Mouse (Mus musculus): ENCODE measurements around the gene Slc30a4. TPM values are rescaled to one million over a fixed set of nuclear protein-coding genes. Genes with fewer than 3 reads are reported as not detected.

The Slc30a4 gene
- polyA plus RNA-seq, 1 experiment, result 5.5 TPM

GRCm38 (mm10) chr2:122659825-122660224 is 42.6 kb downstream of the Slc30a4 start:
- WGBS, result 74% methylated on average over 7 of the region's 7 CpGs
- Histone ChIP-seq H3K4me3 (replicated peaks; ENCODE audit: extremely low read depth, low read depth, low read length) (no peak overlapping the region), H3K4me1 (ENCODE audit: control insufficient read depth, insufficient read depth, low read length) (no peaks in the 10 kb centered on the region)
- DNase-seq, result no peak
- TF ChIP-seq POLR2A (IDR thresholded peaks at IDR 0.05; ENCODE audit: borderline replicate concordance, extremely low read depth, low read depth, low read length), result no peak
- no peak for TF ChIP-seq CTCF (IDR thresholded peaks at IDR 0.05; ENCODE audit: insufficient read depth, low read length)

GRCm38 (mm10) chr2:122657707-122658524 is 44.5 kb downstream of the Slc30a4 start:
- no peak overlapping the region for H3K4me3 ChIP-seq (replicated peaks; ENCODE audit: extremely low read depth, low read depth, low read length)
- 74% methylated on average over 11 of the region's 11 CpGs for WGBS
- H3K4me1 ChIP-seq (ENCODE audit: control insufficient read depth, insufficient read depth, low read length), result no peaks in the 10 kb centered on the region
- TF ChIP-seq CTCF (IDR thresholded peaks at IDR 0.05; ENCODE audit: insufficient read depth, low read length) (no peak), POLR2A (IDR thresholded peaks at IDR 0.05; ENCODE audit: borderline replicate concordance, extremely low read depth, low read depth, low read length) (no peak)
- no peak for DNase-seq

- WGBS, result 44% methylated on average over 9 of the region's 9 CpGs
- Histone ChIP-seq H3K4me3 (replicated peaks; ENCODE audit: extremely low read depth, low read depth, low read length) (no peak overlapping the region), H3K4me1 (ENCODE audit: control insufficient read depth, insufficient read depth, low read length) (no peaks in the 10 kb centered on the region)
- DNase-seq, result no peak
- TF ChIP-seq POLR2A (IDR thresholded peaks at IDR 0.05; ENCODE audit: borderline replicate concordance, extremely low read depth, low read depth, low read length), result no peak
- TF ChIP-seq CTCF (IDR thresholded peaks at IDR 0.05; ENCODE audit: insufficient read depth, low read length), result no peak
Measured at GRCm38 (mm10) chr2:122656767-122657166, 45.7 kb downstream of the Slc30a4 start.

GRCm38 (mm10) chr2:122656052-122656451 is 46.4 kb downstream of the Slc30a4 start:
- 46% methylated on average over 2 of the region's 2 CpGs for WGBS
- DNase-seq, result no peak
- H3K4me3 ChIP-seq (replicated peaks; ENCODE audit: extremely low read depth, low read depth, low read length), result no peak overlapping the region
- TF ChIP-seq POLR2A (IDR thresholded peaks at IDR 0.05; ENCODE audit: borderline replicate concordance, extremely low read depth, low read depth, low read length), result no peak
- TF ChIP-seq CTCF (IDR thresholded peaks at IDR 0.05; ENCODE audit: insufficient read depth, low read length), result no peak
- H3K4me1 ChIP-seq (ENCODE audit: control insufficient read depth, insufficient read depth, low read length), result no peaks in the 10 kb centered on the region

- TF ChIP-seq POLR2A (IDR thresholded peaks at IDR 0.05; ENCODE audit: borderline replicate concordance, extremely low read depth, low read depth, low read length) (no peak), CTCF (IDR thresholded peaks at IDR 0.05; ENCODE audit: insufficient read depth, low read length) (no peak)
- peak; percentile 10 for DNase-seq
Measured at GRCm38 (mm10) chr2:122652096-122653084, 50.1 kb downstream of the Slc30a4 start.

GRCm38 (mm10) chr2:122638673-122639072 is 63.8 kb downstream of the Slc30a4 start:
- no peaks in the 10 kb centered on the region for H3K4me1 ChIP-seq (ENCODE audit: control insufficient read depth, insufficient read depth, low read length)
- no peak overlapping the region for H3K4me3 ChIP-seq (replicated peaks; ENCODE audit: extremely low read depth, low read depth, low read length)
- DNase-seq, result no peak
- 35% methylated on average over 5 of the region's 5 CpGs for WGBS
- TF ChIP-seq CTCF (IDR thresholded peaks at IDR 0.05; ENCODE audit: insufficient read depth, low read length) (no peak), POLR2A (IDR thresholded peaks at IDR 0.05; ENCODE audit: borderline replicate concordance, extremely low read depth, low read depth, low read length) (no peak)

More at GRCm38 (mm10) chr2:122652096-122653084, 50.1 kb downstream of the Slc30a4 start:
- no peaks in the 10 kb centered on the region for H3K4me1 ChIP-seq (ENCODE audit: control insufficient read depth, insufficient read depth, low read length)
- 25% methylated on average over 17 of the region's 17 CpGs for WGBS
- H3K4me3 ChIP-seq (replicated peaks; ENCODE audit: extremely low read depth, low read depth, low read length), result no peak overlapping the region

GRCm38 (mm10) chr2:122638029-122638428 is 64.4 kb downstream of the Slc30a4 start:
- TF ChIP-seq CTCF (IDR thresholded peaks at IDR 0.05; ENCODE audit: insufficient read depth, low read length) (no peak), POLR2A (IDR thresholded peaks at IDR 0.05; ENCODE audit: borderline replicate concordance, extremely low read depth, low read depth, low read length) (no peak)
- H3K4me3 ChIP-seq (replicated peaks; ENCODE audit: extremely low read depth, low read depth, low read length), result no peak overlapping the region
- WGBS, result 35% methylated on average over 12 of the region's 12 CpGs
- no peaks in the 10 kb centered on the region for H3K4me1 ChIP-seq (ENCODE audit: control insufficient read depth, insufficient read depth, low read length)
- DNase-seq, result no peak

- WGBS, result 2% methylated on average over 36 of the region's 36 CpGs
- Histone ChIP-seq H3K4me1 (ENCODE audit: control insufficient read depth, insufficient read depth, low read length) (no peaks in the 10 kb centered on the region), H3K4me3 (replicated peaks; ENCODE audit: extremely low read depth, low read depth, low read length) (no peak overlapping the region)
- TF ChIP-seq POLR2A (IDR thresholded peaks at IDR 0.05; ENCODE audit: borderline replicate concordance, extremely low read depth, low read depth, low read length), result no peak
- TF ChIP-seq CTCF (IDR thresholded peaks at IDR 0.05; ENCODE audit: insufficient read depth, low read length), result peak; percentile 71
- peak; percentile 77 for DNase-seq
Measured at GRCm38 (mm10) chr2:122637526-122637997, 64.9 kb downstream of the Slc30a4 start.

- H3K4me3 ChIP-seq (replicated peaks; ENCODE audit: extremely low read depth, low read depth, low read length), result no peak within 1 kb of the TSS
- TF ChIP-seq POLR2A (IDR thresholded peaks at IDR 0.05; ENCODE audit: borderline replicate concordance, extremely low read depth, low read depth, low read length), result no peak
- WGBS, result 31% methylated on average over 3 of the region's 3 CpGs
- H3K4me1 ChIP-seq (ENCODE audit: control insufficient read depth, insufficient read depth, low read length), result peaks cover 2% of the 10 kb centered on the region; the same call in 1 of the 2 replicates
- no peak for DNase-seq
Measured at GRCm38 (mm10) chr2:122636686-122637085, 65.8 kb downstream of the Slc30a4 start, which contains the start of gene AA467197. Gene AA467197 (plus strand): TSS chr2:122636986.

Other genes starting within 250 kb of the Slc30a4 start
- gene Gm14085, start 217.7 kb downstream of the Slc30a4 start, polyA plus RNA-seq (2012; rRNA removed), result 0.20 and 0.38 TPM in 2 replicates
- gene Gatm, start 91.4 kb downstream of the Slc30a4 start, polyA plus RNA-seq (2012; rRNA removed), result 6.1 and 6.4 TPM in 2 replicates
- 0.32 and 0.53 TPM in 2 replicates for gene AA467197, start 65.7 kb downstream of the Slc30a4 start, polyA plus RNA-seq (2012; rRNA removed)
- 21.7 and 29.0 TPM in 2 replicates for gene Bloc1s6, start 35.8 kb upstream of the Slc30a4 start, polyA plus RNA-seq (2012; rRNA removed)
- gene Sqor, start 62.6 kb upstream of the Slc30a4 start, polyA plus RNA-seq (2012; rRNA removed), result 34.8 and 37.3 TPM in 2 replicates

Measured in lung, adult 2 months (tissue).